Mouse (Mus musculus): ENCODE measurements at regions not wholly inside any gene's neighbourhood (a gene's known extent, or its start where the extent isn't known, plus 50 kb on each side); places are given as distances from the start of the nearest gene placed in this dataset.

DNA sequence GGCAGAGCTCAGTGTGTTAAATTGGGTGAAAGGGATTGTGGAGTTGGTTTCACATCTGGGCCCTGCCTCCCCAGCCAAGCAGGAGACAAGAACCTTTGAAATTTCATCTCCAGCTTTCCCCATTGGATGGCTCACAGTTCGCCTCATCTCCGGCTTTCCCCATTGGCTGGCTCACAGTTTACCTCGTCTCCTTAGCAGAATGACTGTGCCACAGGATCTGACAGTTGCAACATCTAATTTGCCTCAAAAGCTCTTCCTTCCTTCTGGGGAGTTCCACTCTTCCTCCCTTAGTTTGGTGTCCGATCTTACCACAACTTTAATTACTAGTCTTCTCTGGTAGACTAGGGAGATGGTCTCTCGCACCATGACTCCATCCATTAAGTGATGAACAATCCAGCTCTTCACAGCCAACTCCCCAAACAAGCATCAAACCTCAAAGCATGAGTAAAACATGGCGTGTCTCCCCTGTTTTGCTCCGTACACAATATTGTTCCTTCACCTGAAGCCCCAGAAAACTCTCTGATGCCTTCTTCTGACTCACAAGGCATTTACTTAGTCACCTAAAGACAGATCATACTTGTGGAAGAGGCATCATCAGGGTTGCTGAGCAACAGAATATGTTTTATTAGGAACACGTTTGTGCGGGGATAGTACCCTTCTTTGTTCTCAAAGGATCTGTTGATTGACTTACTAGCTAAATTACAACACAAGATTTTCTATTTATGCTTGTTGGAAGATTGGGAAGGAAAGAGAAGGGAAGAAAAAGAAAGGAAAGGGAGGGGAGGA, 199.1 kb upstream of the Serp2 start:
- no peak overlapping the region for H3K4me2 ChIP-seq (ENCODE audit: low read depth, low read length)
- H3K4me3 ChIP-seq (ENCODE audit: low read depth, low read length), result no peak overlapping the region
- no peak overlapping the region for H3K27ac ChIP-seq (ENCODE audit: low read depth, low read length)
- ATAC-seq (ENCODE audit: low read depth), result no peak
- no peaks in the 10 kb centered on the region for H3K9me3 ChIP-seq (ENCODE audit: control insufficient read depth, low read length)
- no peaks in the 10 kb centered on the region for H3K27me3 ChIP-seq (ENCODE audit: control insufficient read depth, insufficient read depth, low read length)
- 87% methylated on average over 9 of the region's 9 CpGs for whole genome bisulfite sequencing
- H3K36me3 ChIP-seq (ENCODE audit: control insufficient read depth, insufficient read depth, low read length), result no peaks in the 10 kb centered on the region
- no peak overlapping the region for H3K9ac ChIP-seq (replicated peaks; ENCODE audit: low read depth, low read length)
- H3K4me1 ChIP-seq (ENCODE audit: control insufficient read depth, insufficient read depth, low read length), result no peaks in the 10 kb centered on the region

DNA sequence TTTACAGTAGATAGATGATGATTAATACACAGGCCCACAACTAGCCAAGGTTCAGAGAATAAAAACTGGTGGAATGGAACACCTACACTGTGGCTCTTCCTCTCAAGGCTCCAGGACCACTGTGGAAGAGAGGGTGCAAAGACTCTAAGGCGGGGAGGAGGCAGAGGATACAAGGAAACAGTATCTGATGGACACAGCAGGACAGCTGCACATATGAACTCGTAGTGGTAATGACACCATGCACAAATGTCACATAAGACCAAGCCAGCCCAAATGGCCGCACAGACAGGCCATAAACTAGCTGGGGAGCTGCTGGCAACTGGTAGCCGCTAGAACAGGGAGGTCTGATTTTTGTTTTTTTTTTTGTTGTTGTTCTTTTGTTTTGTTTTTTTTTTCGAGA, 197.0 kb upstream of the Serp2 start:
- 88% methylated on average over 5 of the region's 5 CpGs for WGBS
- Histone ChIP-seq H3K9me3 (ENCODE audit: control insufficient read depth, low read length) (no peaks in the 10 kb centered on the region), H3K4me2 (ENCODE audit: low read depth, low read length) (no peak overlapping the region), H3K36me3 (ENCODE audit: control insufficient read depth, insufficient read depth, low read length) (no peaks in the 10 kb centered on the region), H3K9ac (replicated peaks; ENCODE audit: low read depth, low read length) (no peak overlapping the region), H3K27ac (ENCODE audit: low read depth, low read length) (no peak overlapping the region), H3K27me3 (ENCODE audit: control insufficient read depth, insufficient read depth, low read length) (no peaks in the 10 kb centered on the region), H3K4me1 (ENCODE audit: control insufficient read depth, insufficient read depth, low read length) (no peaks in the 10 kb centered on the region), H3K4me3 (ENCODE audit: low read depth, low read length) (no peak overlapping the region)
- no peak for ATAC-seq (ENCODE audit: low read depth)

- Histone ChIP-seq H3K9ac (replicated peaks; ENCODE audit: low read depth, low read length) (no peak overlapping the region), H3K4me3 (ENCODE audit: low read depth, low read length) (no peak overlapping the region), H3K36me3 (ENCODE audit: control insufficient read depth, insufficient read depth, low read length) (no peaks in the 10 kb centered on the region), H3K4me1 (ENCODE audit: control insufficient read depth, insufficient read depth, low read length) (no peaks in the 10 kb centered on the region), H3K27ac (ENCODE audit: low read depth, low read length) (no peak overlapping the region), H3K4me2 (ENCODE audit: low read depth, low read length) (no peak overlapping the region), H3K27me3 (ENCODE audit: control insufficient read depth, insufficient read depth, low read length) (no peaks in the 10 kb centered on the region), H3K9me3 (ENCODE audit: control insufficient read depth, low read length) (no peaks in the 10 kb centered on the region)
- no peak for ATAC-seq (ENCODE audit: low read depth)
- WGBS, result 94% methylated on average over 7 of the region's 7 CpGs
Measured at GRCm38 (mm10) chr14:76749178-76749577, 192.5 kb upstream of the Serp2 start.

DNA sequence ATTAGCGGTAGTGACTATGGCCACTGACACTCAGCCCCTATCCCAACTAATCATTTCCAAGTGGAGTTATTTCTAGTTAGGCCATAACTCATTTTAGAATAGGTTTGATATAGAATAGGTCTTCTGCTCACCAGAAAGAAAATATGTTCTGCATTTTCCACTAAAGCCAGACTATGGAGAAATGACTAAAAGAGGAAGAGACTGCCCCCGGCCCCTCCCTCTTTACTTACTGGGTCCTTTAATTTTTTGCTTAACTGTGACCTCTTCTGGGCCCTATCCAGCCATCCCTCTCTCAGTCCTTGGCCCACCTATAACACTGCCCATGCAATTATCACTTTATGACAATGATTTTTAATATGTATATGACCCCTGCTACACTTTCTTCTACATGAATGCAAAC, 192.0 kb upstream of the Serp2 start:
- Histone ChIP-seq H3K36me3 (ENCODE audit: control insufficient read depth, insufficient read depth, low read length) (no peaks in the 10 kb centered on the region), H3K4me2 (ENCODE audit: low read depth, low read length) (no peak overlapping the region), H3K27ac (ENCODE audit: low read depth, low read length) (no peak overlapping the region), H3K9ac (replicated peaks; ENCODE audit: low read depth, low read length) (no peak overlapping the region), H3K4me3 (ENCODE audit: low read depth, low read length) (no peak overlapping the region), H3K9me3 (ENCODE audit: control insufficient read depth, low read length) (no peaks in the 10 kb centered on the region), H3K27me3 (ENCODE audit: control insufficient read depth, insufficient read depth, low read length) (no peaks in the 10 kb centered on the region), H3K4me1 (ENCODE audit: control insufficient read depth, insufficient read depth, low read length) (no peaks in the 10 kb centered on the region)
- ATAC-seq (ENCODE audit: low read depth), result no peak
- 86% methylated on average over 2 of the region's 2 CpGs for WGBS

DNA sequence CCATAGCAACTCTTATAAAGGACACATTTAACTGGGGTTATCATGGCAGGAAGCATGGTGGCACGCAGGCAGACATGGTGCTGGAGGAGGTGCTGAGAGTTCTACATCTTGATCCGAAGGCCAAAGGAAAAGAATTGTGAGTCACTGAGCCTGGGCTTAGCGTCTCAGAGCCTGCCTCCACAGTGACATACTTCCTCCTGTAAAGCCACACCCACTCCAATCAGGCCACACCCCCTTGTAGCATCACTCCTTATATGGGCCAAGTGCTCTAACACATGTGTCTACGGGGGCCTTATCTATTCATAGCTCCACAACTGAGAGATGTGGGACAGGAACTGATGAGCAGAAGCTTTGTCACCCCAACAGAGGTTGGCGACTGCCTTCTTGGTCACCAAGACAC, 191.1 kb upstream of the Serp2 start:
- Histone ChIP-seq H3K27ac (ENCODE audit: low read depth, low read length) (no peak overlapping the region), H3K4me3 (ENCODE audit: low read depth, low read length) (no peak overlapping the region), H3K27me3 (ENCODE audit: control insufficient read depth, insufficient read depth, low read length) (no peaks in the 10 kb centered on the region), H3K9ac (replicated peaks; ENCODE audit: low read depth, low read length) (no peak overlapping the region), H3K4me1 (ENCODE audit: control insufficient read depth, insufficient read depth, low read length) (no peaks in the 10 kb centered on the region), H3K9me3 (ENCODE audit: control insufficient read depth, low read length) (no peaks in the 10 kb centered on the region), H3K4me2 (ENCODE audit: low read depth, low read length) (no peak overlapping the region), H3K36me3 (ENCODE audit: control insufficient read depth, insufficient read depth, low read length) (no peaks in the 10 kb centered on the region)
- ATAC-seq (ENCODE audit: low read depth), result no peak
- WGBS, result 97% methylated on average over 5 of the region's 5 CpGs

DNA sequence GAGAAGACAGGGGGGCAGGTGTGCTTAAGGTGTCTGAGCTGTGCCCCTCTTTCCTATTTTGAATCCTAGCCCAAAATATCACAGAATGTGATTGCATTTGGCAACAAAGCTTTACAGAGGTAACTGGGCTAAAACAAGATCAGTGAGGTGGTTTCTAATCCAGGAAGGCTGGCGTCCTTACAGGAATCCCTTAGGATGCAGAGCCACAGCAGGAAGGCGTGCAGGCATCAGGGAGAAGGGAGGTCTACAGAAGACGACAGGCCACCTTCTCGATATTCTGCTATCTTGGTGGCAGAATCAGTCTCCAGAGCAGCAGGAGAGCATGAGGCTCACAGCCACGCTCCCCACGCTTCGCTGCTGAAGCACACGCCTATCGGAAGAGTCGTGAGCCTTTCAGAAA, 189.6 kb upstream of the Serp2 start:
- no peak for ATAC-seq (ENCODE audit: low read depth)
- WGBS, result 90% methylated on average over 10 of the region's 10 CpGs

GRCm38 (mm10) chr14:76744674-76745433, 188.2 kb upstream of the Serp2 start:
- Histone ChIP-seq H3K27ac (ENCODE audit: low read depth, low read length) (no peak overlapping the region), H3K4me2 (ENCODE audit: low read depth, low read length) (no peak overlapping the region), H3K4me3 (ENCODE audit: low read depth, low read length) (no peak overlapping the region), H3K9ac (replicated peaks; ENCODE audit: low read depth, low read length) (no peak overlapping the region), H3K9me3 (ENCODE audit: control insufficient read depth, low read length) (no peaks in the 10 kb centered on the region), H3K27me3 (ENCODE audit: control insufficient read depth, insufficient read depth, low read length) (no peaks in the 10 kb centered on the region), H3K36me3 (ENCODE audit: control insufficient read depth, insufficient read depth, low read length) (no peaks in the 10 kb centered on the region), H3K4me1 (ENCODE audit: control insufficient read depth, insufficient read depth, low read length) (no peaks in the 10 kb centered on the region)
- no peak for ATAC-seq (ENCODE audit: low read depth)
- WGBS, result 65% methylated on average over 22 of the region's 23 CpGs

More for the DNA sequence above, 189.6 kb upstream of the Serp2 start:
- no peaks in the 10 kb centered on the region for H3K27me3 ChIP-seq (ENCODE audit: control insufficient read depth, insufficient read depth, low read length)
- no peak overlapping the region for H3K27ac ChIP-seq (ENCODE audit: low read depth, low read length)
- H3K4me3 ChIP-seq (ENCODE audit: low read depth, low read length), result no peak overlapping the region
- no peaks in the 10 kb centered on the region for H3K4me1 ChIP-seq (ENCODE audit: control insufficient read depth, insufficient read depth, low read length)
- H3K9me3 ChIP-seq (ENCODE audit: control insufficient read depth, low read length), result no peaks in the 10 kb centered on the region
- H3K36me3 ChIP-seq (ENCODE audit: control insufficient read depth, insufficient read depth, low read length), result no peaks in the 10 kb centered on the region
- no peak overlapping the region for H3K4me2 ChIP-seq (ENCODE audit: low read depth, low read length)
- H3K9ac ChIP-seq (replicated peaks; ENCODE audit: low read depth, low read length), result no peak overlapping the region

GRCm38 (mm10) chr14:76742297-76742696, 185.6 kb upstream of the Serp2 start:
- no peaks in the 10 kb centered on the region for H3K27me3 ChIP-seq (ENCODE audit: control insufficient read depth, insufficient read depth, low read length)
- no peak for ATAC-seq (ENCODE audit: low read depth)
- no peaks in the 10 kb centered on the region for H3K36me3 ChIP-seq (ENCODE audit: control insufficient read depth, insufficient read depth, low read length)
- no peak overlapping the region for H3K27ac ChIP-seq (ENCODE audit: low read depth, low read length)
- H3K4me1 ChIP-seq (ENCODE audit: control insufficient read depth, insufficient read depth, low read length), result no peaks in the 10 kb centered on the region
- no peak overlapping the region for H3K4me2 ChIP-seq (ENCODE audit: low read depth, low read length)
- WGBS, result 80% methylated on average over 5 of the region's 5 CpGs
- H3K9me3 ChIP-seq (ENCODE audit: control insufficient read depth, low read length), result no peaks in the 10 kb centered on the region
- no peak overlapping the region for H3K4me3 ChIP-seq (ENCODE audit: low read depth, low read length)
- no peak overlapping the region for H3K9ac ChIP-seq (replicated peaks; ENCODE audit: low read depth, low read length)

DNA sequence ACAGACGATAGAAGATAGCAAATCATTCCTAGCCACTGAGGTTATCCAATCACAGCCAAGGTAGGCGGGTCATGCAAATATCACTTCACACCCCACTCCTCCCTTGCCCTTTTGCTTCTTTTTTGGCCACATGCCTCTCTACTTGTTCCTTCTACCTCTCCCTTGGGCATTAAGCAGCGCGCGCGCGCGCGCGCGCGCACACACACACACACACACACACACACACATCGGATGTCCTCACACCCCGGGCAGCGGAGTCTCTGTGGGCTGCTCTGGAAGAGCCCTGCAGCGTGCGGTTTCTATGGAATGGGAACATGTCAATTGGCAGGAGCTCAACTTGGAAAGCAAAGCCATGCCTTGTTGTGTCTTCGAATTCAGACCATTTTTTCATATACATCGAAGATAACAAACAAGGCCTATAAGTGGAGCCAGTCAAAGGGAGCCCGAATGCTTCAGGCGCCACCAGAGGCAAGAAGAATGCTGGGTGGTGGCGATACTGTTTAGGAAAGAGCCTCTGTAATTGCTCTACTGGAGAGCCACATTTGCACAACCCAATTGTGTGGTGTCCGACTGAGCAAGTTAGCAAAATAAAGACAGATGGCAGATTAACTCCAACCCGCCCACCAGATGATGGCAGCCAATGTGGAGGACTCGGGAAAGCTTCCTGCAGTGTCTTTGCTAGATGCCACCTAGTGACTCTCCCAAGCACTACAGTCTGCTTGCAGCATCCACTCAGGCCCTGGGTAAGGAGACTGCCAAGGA, 183.3 kb upstream of the Serp2 start:
- Histone ChIP-seq H3K4me1 (ENCODE audit: control insufficient read depth, insufficient read depth, low read length) (no peaks in the 10 kb centered on the region), H3K27ac (ENCODE audit: low read depth, low read length) (no peak overlapping the region), H3K9ac (replicated peaks; ENCODE audit: low read depth, low read length) (no peak overlapping the region), H3K4me3 (ENCODE audit: low read depth, low read length) (no peak overlapping the region), H3K27me3 (ENCODE audit: control insufficient read depth, insufficient read depth, low read length) (no peaks in the 10 kb centered on the region), H3K9me3 (ENCODE audit: control insufficient read depth, low read length) (no peaks in the 10 kb centered on the region), H3K36me3 (ENCODE audit: control insufficient read depth, insufficient read depth, low read length) (no peaks in the 10 kb centered on the region), H3K4me2 (ENCODE audit: low read depth, low read length) (no peak overlapping the region)
- ATAC-seq (ENCODE audit: low read depth), result peak; percentile 51; the same call in 1 of the 2 replicates
- 64% methylated on average over 25 of the region's 25 CpGs for WGBS

All from neural tube, embryonic 14.5 days (tissue).